Mouse (Mus musculus) heart, embryonic 14.5 days (tissue): ENCODE measurements around the gene Slc25a48. TPM values are rescaled to one million over a fixed set of nuclear protein-coding genes. Genes with fewer than 3 reads are reported as not detected.

ENCODE experiments used
- ATAC-seq: fragments of 200-750 bp; cut with Nextera tagmentation; 2 replicates; pipeline ENCODE4 v1.8.0; 2017; ENCODE audit warnings: low read depth, moderate TSS enrichment; ENCODE audit not compliant: insufficient number of reproducible peaks, insufficient read depth, low FRiP score
- H3K27ac ChIP-seq, 2 experiments: fragments of 200-500 bp in 1 of 2; fragments of 300-500 bp in 1 of 2; sonication (generic) in 1 of 2; replicated peaks in 1 of 2; 2 replicates each; pipeline ENCODE4 v1.5.1; 2012 to 2014; ENCODE audit warnings: low read depth in 2 of 2, low read length in 2 of 2, control low read depth in 1 of 2, mild to moderate bottlenecking in 1 of 2, mixed read lengths in 1 of 2; ENCODE audit not compliant: control insufficient read depth in 1 of 2, insufficient read depth in 1 of 2
- H3K27me3 ChIP-seq: fragments of 300-500 bp; sonication (generic); 2 replicates; pipeline ENCODE4 v1.6.1; 2014; ENCODE audit warnings: mild to moderate bottlenecking, low read length, control low read depth; ENCODE audit not compliant: control insufficient read depth, insufficient read depth
- H3K36me3 ChIP-seq: fragments of 300-500 bp; sonication (generic); 2 replicates; pipeline ENCODE4 v1.6.1; 2014; ENCODE audit warnings: mild to moderate bottlenecking, control low read depth, low read length, mixed read lengths; ENCODE audit not compliant: control insufficient read depth, insufficient read depth
- H3K4me1 ChIP-seq, 2 experiments: fragments of 200-500 bp in 1 of 2; fragments of 300-500 bp in 1 of 2; sonication (generic) in 1 of 2; 2 replicates each; pipeline ENCODE4 v1.6.1; 2012 to 2014; ENCODE audit warnings: low read length in 2 of 2, control low read depth in 1 of 2, mixed read lengths in 1 of 2; ENCODE audit not compliant: control insufficient read depth in 2 of 2, insufficient read depth in 2 of 2
- H3K4me2 ChIP-seq: fragments of 300-500 bp; sonication (generic); 2 replicates; pipeline ENCODE4 v1.6.1; 2014; ENCODE audit warnings: mild to moderate bottlenecking, low read length
- H3K4me3 ChIP-seq, 2 experiments: fragments of 200-500 bp in 1 of 2; fragments of 300-500 bp in 1 of 2; sonication (generic) in 1 of 2; 2 replicates each; pipeline ENCODE4 v1.5.1; 2012 to 2014; ENCODE audit warnings: low read length in 2 of 2, mild to moderate bottlenecking in 2 of 2, control low read depth in 1 of 2, low read depth in 1 of 2, moderate library complexity in 1 of 2; ENCODE audit not compliant: control insufficient read depth in 1 of 2, insufficient read depth in 1 of 2
- H3K9ac ChIP-seq: fragments of 300-500 bp; sonication (generic); 2 replicates; pipeline ENCODE4 v1.6.1; 2014; ENCODE audit warnings: mild to moderate bottlenecking, low read length
- H3K9me3 ChIP-seq: fragments of 300-500 bp; sonication (generic); 2 replicates; pipeline ENCODE4 v1.6.1; 2016; ENCODE audit warnings: low read length, control low read depth; ENCODE audit not compliant: control insufficient read depth
- WGBS: fragments of 180-500 bp; shearing (Covaris S2); extraction: QIAGEN DNeasy Blood & Tissue Kit; methylation state at CpG from one replicate; pipeline ENCODE4 v1.1.7; 2014; 5-methylcytosine and 5-hydroxymethylcytosine counted together
- polyA plus RNA-seq: library from polyadenylated mRNA; unstranded; fragments of >200 nt; fragmentation: Nextera tagmentation; extraction: Ambion mirVana; gene quantifications from 2 replicates; pipeline ENCODE4 v1.2.1, GENCODE M21; 2014

Slc25a48 gene
- polyA plus RNA-seq, 1 experiment from 2014 or later = not detected

GRCm38 (mm10) chr13:56471211-56471610 is 33.1 kb downstream of the Slc25a48 start:
- Histone ChIP-seq H3K9me3 (no peaks in the 10 kb centered on the region), H3K4me1 (no peaks in the 10 kb centered on the region), H3K27ac (no peak overlapping the region), H3K27me3 (no peaks in the 10 kb centered on the region; the same call in 1 of the 2 replicates), H3K36me3 (no peaks in the 10 kb centered on the region), H3K4me3 (no peak overlapping the region), H3K9ac (no peak overlapping the region), H3K4me2 (no peak overlapping the region)
- no peak for ATAC-seq
- 81% methylated on average over 6 of the region's 6 CpGs for WGBS

GRCm38 (mm10) chr13:56471951-56472350 is 33.8 kb downstream of the Slc25a48 start:
- Histone ChIP-seq H3K9me3 (no peaks in the 10 kb centered on the region), H3K27ac (no peak overlapping the region), H3K4me2 (no peak overlapping the region), H3K27me3 (no peaks in the 10 kb centered on the region; the same call in 1 of the 2 replicates), H3K9ac (no peak overlapping the region), H3K4me3 (no peak overlapping the region), H3K36me3 (no peaks in the 10 kb centered on the region), H3K4me1 (no peaks in the 10 kb centered on the region)
- WGBS = 81% methylated on average over 9 of the region's 9 CpGs
- no peak for ATAC-seq

GRCm38 (mm10) chr13:56472661-56473060 is 34.5 kb downstream of the Slc25a48 start:
- Histone ChIP-seq H3K27me3 (no peaks in the 10 kb centered on the region; the same call in 1 of the 2 replicates), H3K4me2 (no peak overlapping the region), H3K4me3 (no peak overlapping the region), H3K9me3 (no peaks in the 10 kb centered on the region), H3K27ac (no peak overlapping the region), H3K4me1 (peaks cover 0 to 3% of the 10 kb centered on the region in 2 experiments; a peak in 2 of 4 replicates), H3K36me3 (no peaks in the 10 kb centered on the region), H3K9ac (no peak overlapping the region)
- WGBS = 85% methylated on average over 9 of the region's 9 CpGs
- ATAC-seq = no peak

- Histone ChIP-seq H3K9me3 (no peaks in the 10 kb centered on the region), H3K4me3 (no peak overlapping the region), H3K36me3 (no peaks in the 10 kb centered on the region), H3K4me1 (peaks cover 0 to 3% of the 10 kb centered on the region in 2 experiments; a peak in 2 of 4 replicates), H3K9ac (no peak overlapping the region), H3K27ac (no peak overlapping the region), H3K27me3 (no peaks in the 10 kb centered on the region; the same call in 1 of the 2 replicates), H3K4me2 (no peak overlapping the region)
- no peak for ATAC-seq
- WGBS = 17% methylated on average over 4 of the region's 4 CpGs
These were observed 37.2 kb downstream of the Slc25a48 start for GRCm38 (mm10) chr13:56475363-56475762.

GRCm38 (mm10) chr13:56476790-56477189 is 38.6 kb downstream of the Slc25a48 start:
- no peaks in the 10 kb centered on the region for H3K36me3 ChIP-seq
- no peak overlapping the region for H3K4me2 ChIP-seq
- H3K9me3 ChIP-seq = no peaks in the 10 kb centered on the region
- H3K4me3 ChIP-seq = no peak overlapping the region
- H3K4me1 ChIP-seq = peaks cover 0 to 3% of the 10 kb centered on the region in 2 experiments; a peak in 2 of 4 replicates
- no peaks in the 10 kb centered on the region; the same call in 1 of the 2 replicates for H3K27me3 ChIP-seq
- H3K9ac ChIP-seq = no peak overlapping the region
- whole genome bisulfite sequencing = 74% methylated on average over 5 of the region's 5 CpGs
- H3K27ac ChIP-seq = no peak overlapping the region
- ATAC-seq = no peak

- Histone ChIP-seq H3K4me1 (peaks cover 0 to 3% of the 10 kb centered on the region in 2 experiments; a peak in 2 of 4 replicates), H3K4me3 (no peak overlapping the region), H3K36me3 (no peaks in the 10 kb centered on the region), H3K27me3 (peaks cover 3% of the 10 kb centered on the region; the same call in 1 of the 2 replicates), H3K27ac (no peak overlapping the region), H3K4me2 (no peak overlapping the region), H3K9me3 (no peaks in the 10 kb centered on the region), H3K9ac (no peak overlapping the region)
- 21% methylated on average over 6 of the region's 6 CpGs for WGBS
- ATAC-seq = no peak
These were observed 39.1 kb downstream of the Slc25a48 start for GRCm38 (mm10) chr13:56477271-56477670.

- Histone ChIP-seq H3K4me2 (no peak overlapping the region), H3K27ac (no peak overlapping the region), H3K36me3 (no peaks in the 10 kb centered on the region), H3K9me3 (no peaks in the 10 kb centered on the region), H3K4me3 (no peak overlapping the region), H3K9ac (no peak overlapping the region), H3K27me3 (peaks cover 6% of the 10 kb centered on the region; the same call in 1 of the 2 replicates), H3K4me1 (peaks cover 0 to 3% of the 10 kb centered on the region in 2 experiments; a peak in 2 of 4 replicates)
- 79% methylated on average over 6 of the region's 6 CpGs for WGBS
- ATAC-seq = no peak
These were observed 39.9 kb downstream of the Slc25a48 start for GRCm38 (mm10) chr13:56478027-56478426.

GRCm38 (mm10) chr13:56482146-56482545 is 44.0 kb downstream of the Slc25a48 start, which contains the start of gene Il9:
TSS of gene Il9 (minus strand) at chr13:56482246.
- H3K4me2 ChIP-seq = no peak within 1 kb of the TSS
- ATAC-seq = no peak
- H3K36me3 ChIP-seq = no peaks in the 10 kb centered on the region
- H3K27ac ChIP-seq = no peak within 1 kb of the TSS
- WGBS = 61% methylated on average over 3 of the region's 3 CpGs
- H3K9ac ChIP-seq = no peak within 1 kb of the TSS
- peaks cover 0 to 3% of the 10 kb centered on the region in 2 experiments; a peak in 2 of 4 replicates for H3K4me1 ChIP-seq
- H3K4me3 ChIP-seq = no peak within 1 kb of the TSS
- 0 out of 2 replicates have a peak, but pooled peaks cover 6% of the 10 kb centered on the region for H3K27me3 ChIP-seq
- no peaks in the 10 kb centered on the region for H3K9me3 ChIP-seq
